Mouse (Mus musculus): ENCODE measurements at regions not wholly inside any gene's neighbourhood (a gene's known extent, or its start where the extent isn't known, plus 50 kb on each side); places are given as distances from the start of the nearest gene placed in this dataset.

DNA sequence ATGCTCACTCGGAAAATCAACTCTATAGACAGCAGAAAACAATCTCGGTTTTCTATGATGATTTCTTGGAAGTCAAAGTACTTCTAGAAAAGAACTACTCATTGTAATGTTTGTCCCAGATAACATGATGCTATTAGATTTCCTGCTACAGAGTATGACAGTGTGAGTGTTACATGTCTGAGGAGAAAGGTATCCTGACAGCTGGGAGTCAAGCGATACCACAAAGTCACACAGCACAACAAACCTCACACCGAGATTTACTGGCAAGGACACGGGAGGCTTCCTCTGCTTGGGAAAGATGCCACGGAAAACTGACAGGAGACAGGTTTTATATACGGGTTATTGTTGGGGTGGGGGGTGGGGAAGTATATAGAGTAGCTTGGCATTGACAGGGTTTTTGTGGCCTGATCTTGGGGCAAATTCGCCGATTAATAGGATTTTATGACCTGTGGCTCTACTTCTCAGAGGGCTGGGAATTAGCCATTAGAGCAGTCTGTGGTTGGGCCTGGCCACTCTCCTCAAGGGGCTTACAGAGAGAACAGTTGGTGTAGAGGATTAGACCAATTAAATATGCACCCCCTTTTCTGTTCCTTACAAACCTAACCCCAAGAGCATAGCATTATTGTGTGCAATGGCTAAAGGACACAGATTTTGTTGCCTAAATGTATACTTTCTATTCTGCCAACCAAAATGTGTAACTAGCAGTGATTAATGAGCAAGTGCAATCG lies 209.2 kb upstream of the Sfrp2 start:
- no peak for TF ChIP-seq POLR2A (IDR thresholded peaks at IDR 0.05; ENCODE audit: borderline replicate concordance, extremely low read depth, insufficient read depth, insufficient read length, poor library complexity, severe bottlenecking)
- no peak for TF ChIP-seq CTCF (IDR thresholded peaks at IDR 0.05; ENCODE audit: borderline replicate concordance, extremely low read depth, insufficient read depth, insufficient read length)
- peak; percentile 12 for DNase-seq (ENCODE audit: low read depth)

DNA sequence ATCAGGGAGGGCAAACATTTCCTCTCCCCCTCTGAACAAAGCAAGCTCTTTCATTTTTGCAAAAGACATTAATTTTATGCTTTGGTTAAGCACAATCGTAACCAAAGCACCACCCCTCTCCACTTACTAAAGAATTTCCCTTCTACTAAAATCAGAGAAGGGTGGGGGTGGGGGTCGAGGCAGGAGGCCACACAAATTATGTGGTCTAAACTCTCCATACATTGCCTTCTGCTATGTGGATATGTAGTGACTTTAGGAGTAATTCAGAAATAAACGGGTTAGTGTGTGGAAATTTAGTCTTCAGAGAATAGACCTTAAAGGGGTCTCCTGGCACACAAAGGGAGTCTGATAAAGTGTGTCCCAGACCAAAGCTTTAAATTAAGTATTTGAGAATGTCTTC lies 204.1 kb upstream of the Sfrp2 start:
- TF ChIP-seq POLR2A (IDR thresholded peaks at IDR 0.05; ENCODE audit: borderline replicate concordance, extremely low read depth, insufficient read depth, insufficient read length, poor library complexity, severe bottlenecking) (no peak), CTCF (IDR thresholded peaks at IDR 0.05; ENCODE audit: borderline replicate concordance, extremely low read depth, insufficient read depth, insufficient read length) (no peak)
- DNase-seq (ENCODE audit: low read depth) = no peak

- TF ChIP-seq CTCF (IDR thresholded peaks at IDR 0.05; ENCODE audit: borderline replicate concordance, extremely low read depth, insufficient read depth, insufficient read length) (no peak), POLR2A (IDR thresholded peaks at IDR 0.05; ENCODE audit: borderline replicate concordance, extremely low read depth, insufficient read depth, insufficient read length, poor library complexity, severe bottlenecking) (no peak)
- DNase-seq (ENCODE audit: low read depth) = no peak
Measured at GRCm38 (mm10) chr3:83575526-83575925, 190.6 kb upstream of the Sfrp2 start.

- DNase-seq (ENCODE audit: low read depth) = peak; percentile 26
- TF ChIP-seq POLR2A (IDR thresholded peaks at IDR 0.05; ENCODE audit: borderline replicate concordance, extremely low read depth, insufficient read depth, insufficient read length, poor library complexity, severe bottlenecking) = no peak
- TF ChIP-seq CTCF (IDR thresholded peaks at IDR 0.05; ENCODE audit: borderline replicate concordance, extremely low read depth, insufficient read depth, insufficient read length) = no peak
Measured at GRCm38 (mm10) chr3:83576155-83576554, 190.0 kb upstream of the Sfrp2 start.

DNA sequence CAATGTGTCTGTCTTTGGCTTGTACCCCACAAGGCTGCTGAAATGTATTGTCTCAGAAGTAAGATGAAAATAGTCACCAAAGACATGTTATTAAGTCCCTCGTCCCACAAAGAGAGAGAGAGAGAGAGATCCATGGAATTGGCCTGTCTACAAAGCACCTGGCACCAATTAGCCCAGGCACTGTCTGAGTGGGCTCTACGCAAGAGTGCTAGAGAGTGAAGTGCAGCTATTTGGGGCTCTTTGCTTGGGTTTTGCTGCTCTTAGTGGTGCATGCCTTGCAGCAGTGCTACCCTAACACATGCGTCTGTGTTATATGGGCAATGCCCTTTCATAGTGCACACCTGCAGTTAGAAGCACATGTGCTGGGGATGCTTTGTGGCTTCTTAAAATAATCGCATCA lies 185.4 kb upstream of the Sfrp2 start:
- DNase-seq (ENCODE audit: low read depth) = peak; percentile 55
- TF ChIP-seq POLR2A (IDR thresholded peaks at IDR 0.05; ENCODE audit: borderline replicate concordance, extremely low read depth, insufficient read depth, insufficient read length, poor library complexity, severe bottlenecking) = no peak
- TF ChIP-seq CTCF (IDR thresholded peaks at IDR 0.05; ENCODE audit: borderline replicate concordance, extremely low read depth, insufficient read depth, insufficient read length) = no peak

DNA sequence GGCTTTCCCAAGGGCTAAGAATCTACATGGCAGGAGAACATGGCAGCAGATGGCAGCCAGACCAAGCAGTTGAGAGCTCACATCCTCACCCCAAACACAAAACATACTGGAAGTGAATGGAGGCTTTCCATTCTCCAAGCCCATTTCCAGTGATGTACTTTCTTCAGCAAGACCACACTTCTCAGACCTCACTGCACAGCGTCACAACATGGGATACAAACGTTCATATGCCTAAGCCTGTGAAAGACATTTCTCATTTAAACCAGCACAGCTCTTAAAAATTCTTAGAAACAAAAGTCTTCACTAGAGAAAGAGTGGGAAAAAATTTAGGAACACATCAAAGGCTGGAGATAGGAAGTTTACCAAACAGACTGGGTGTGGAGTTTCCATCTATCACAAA lies 183.9 kb upstream of the Sfrp2 start:
- no peak for DNase-seq (ENCODE audit: low read depth)
- TF ChIP-seq CTCF (IDR thresholded peaks at IDR 0.05; ENCODE audit: borderline replicate concordance, extremely low read depth, insufficient read depth, insufficient read length) (no peak), POLR2A (IDR thresholded peaks at IDR 0.05; ENCODE audit: borderline replicate concordance, extremely low read depth, insufficient read depth, insufficient read length, poor library complexity, severe bottlenecking) (no peak)

- DNase-seq (ENCODE audit: low read depth) = peak; percentile 47
- TF ChIP-seq POLR2A (IDR thresholded peaks at IDR 0.05; ENCODE audit: borderline replicate concordance, extremely low read depth, insufficient read depth, insufficient read length, poor library complexity, severe bottlenecking) (no peak), CTCF (IDR thresholded peaks at IDR 0.05; ENCODE audit: borderline replicate concordance, extremely low read depth, insufficient read depth, insufficient read length) (no peak)
Measured at GRCm38 (mm10) chr3:83583071-83583672, 182.9 kb upstream of the Sfrp2 start.

DNA sequence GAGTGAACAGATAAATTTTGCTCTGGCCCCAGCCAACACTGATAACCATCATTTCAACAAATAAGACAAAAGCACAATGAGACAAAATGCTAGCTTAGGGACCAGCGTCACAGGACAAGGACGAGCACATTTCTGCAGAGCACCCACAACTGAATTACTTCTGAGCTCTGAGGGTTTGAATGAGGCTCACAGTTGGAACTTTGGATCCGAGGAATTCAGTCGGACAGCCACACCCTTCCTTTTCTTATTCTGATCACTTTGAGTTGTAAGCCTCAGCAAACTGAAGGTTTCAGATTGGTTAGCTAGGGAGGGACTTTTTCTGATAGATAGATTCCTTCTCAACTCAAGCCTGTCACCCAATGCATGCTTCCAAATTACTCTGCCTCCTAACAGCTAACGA lies 180.0 kb upstream of the Sfrp2 start:
- TF ChIP-seq POLR2A (IDR thresholded peaks at IDR 0.05; ENCODE audit: borderline replicate concordance, extremely low read depth, insufficient read depth, insufficient read length, poor library complexity, severe bottlenecking) (no peak), CTCF (IDR thresholded peaks at IDR 0.05; ENCODE audit: borderline replicate concordance, extremely low read depth, insufficient read depth, insufficient read length) (no peak)
- DNase-seq (ENCODE audit: low read depth) = no peak

GRCm38 (mm10) chr3:83586551-83586950 lies 179.6 kb upstream of the Sfrp2 start:
- DNase-seq (ENCODE audit: low read depth) = peak; percentile 55
- no peak for TF ChIP-seq POLR2A (IDR thresholded peaks at IDR 0.05; ENCODE audit: borderline replicate concordance, extremely low read depth, insufficient read depth, insufficient read length, poor library complexity, severe bottlenecking)
- TF ChIP-seq CTCF (IDR thresholded peaks at IDR 0.05; ENCODE audit: borderline replicate concordance, extremely low read depth, insufficient read depth, insufficient read length) = no peak

GRCm38 (mm10) chr3:83589127-83589526 lies 177.0 kb upstream of the Sfrp2 start:
- DNase-seq (ENCODE audit: low read depth) = peak; percentile 70
- TF ChIP-seq CTCF (IDR thresholded peaks at IDR 0.05; ENCODE audit: borderline replicate concordance, extremely low read depth, insufficient read depth, insufficient read length) = no peak

GRCm38 (mm10) chr3:83591206-83591605 lies 174.9 kb upstream of the Sfrp2 start:
- no peak for TF ChIP-seq POLR2A (IDR thresholded peaks at IDR 0.05; ENCODE audit: borderline replicate concordance, extremely low read depth, insufficient read depth, insufficient read length, poor library complexity, severe bottlenecking)
- no peak for TF ChIP-seq CTCF (IDR thresholded peaks at IDR 0.05; ENCODE audit: borderline replicate concordance, extremely low read depth, insufficient read depth, insufficient read length)
- DNase-seq (ENCODE audit: low read depth) = no peak

DNA sequence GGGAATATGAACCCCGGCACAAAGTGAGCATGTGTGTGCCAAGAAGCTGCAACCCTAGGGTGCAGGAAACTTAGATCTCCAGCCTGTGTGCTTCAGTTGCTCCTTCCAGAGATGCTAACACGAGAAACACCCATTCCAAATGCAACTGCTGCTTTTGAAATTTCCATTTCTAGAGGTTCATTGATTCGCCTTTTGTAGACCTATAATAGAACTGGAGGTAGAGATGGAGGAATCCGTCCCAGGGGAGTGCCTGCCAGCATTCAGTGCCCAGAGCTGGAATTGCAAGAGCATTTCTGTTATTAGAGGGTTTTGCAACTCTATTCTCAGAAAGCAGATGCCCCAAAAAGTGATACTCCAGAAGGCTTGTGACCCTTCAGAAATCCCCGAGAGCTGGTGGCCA lies 172.8 kb upstream of the Sfrp2 start:
- DNase-seq (ENCODE audit: low read depth) = no peak
- no peak for TF ChIP-seq POLR2A (IDR thresholded peaks at IDR 0.05; ENCODE audit: borderline replicate concordance, extremely low read depth, insufficient read depth, insufficient read length, poor library complexity, severe bottlenecking)
- TF ChIP-seq CTCF (IDR thresholded peaks at IDR 0.05; ENCODE audit: borderline replicate concordance, extremely low read depth, insufficient read depth, insufficient read length) = no peak
